Mouse (Mus musculus): ENCODE results near the gene Arih2.

Gene Arih2

GRCm38 (mm10) chr9:108579344-108579690 is 69.9 kb downstream of the Arih2 start:
- DNase-seq (ENCODE audit: low spot score): no peak

GRCm38 (mm10) chr9:108578545-108579343 is 70.4 kb downstream of the Arih2 start, which contains the start of gene Wdr6:
TSS of gene Wdr6 (minus strand) at chr9:108578739.
- peak; percentile 92 for DNase-seq (ENCODE audit: low spot score)

DNA sequence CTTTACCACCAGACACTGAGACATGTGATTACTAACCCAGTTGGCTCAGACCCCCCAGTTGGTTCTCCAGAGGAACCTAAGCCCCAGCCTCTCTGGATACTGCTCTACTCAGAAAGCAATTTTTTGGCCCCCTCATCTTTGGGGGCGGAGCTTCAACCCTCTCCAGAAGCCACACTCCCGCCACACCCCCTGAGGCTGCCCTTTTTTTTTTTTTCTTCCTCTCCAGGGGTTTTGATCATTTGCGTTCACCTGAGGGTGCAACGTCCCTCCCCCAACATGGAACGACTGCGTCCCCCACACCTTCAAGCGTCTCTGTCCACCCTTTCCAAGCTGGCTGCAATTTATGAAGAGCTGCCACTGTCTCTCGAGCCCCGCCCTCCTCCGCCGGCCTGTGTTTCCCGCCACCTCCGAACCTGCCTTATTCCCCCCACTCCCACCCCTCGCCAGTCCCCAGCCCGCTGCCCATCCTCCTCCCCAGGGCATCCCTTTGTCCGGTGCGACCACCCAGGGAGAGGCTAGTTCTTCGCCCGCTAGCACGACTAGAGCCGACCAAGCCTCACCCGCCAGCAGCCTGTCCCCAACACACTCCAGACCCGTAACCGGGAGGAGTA is 71.1 kb downstream of the Arih2 start:
- no peak for DNase-seq (ENCODE audit: low spot score)

DNA sequence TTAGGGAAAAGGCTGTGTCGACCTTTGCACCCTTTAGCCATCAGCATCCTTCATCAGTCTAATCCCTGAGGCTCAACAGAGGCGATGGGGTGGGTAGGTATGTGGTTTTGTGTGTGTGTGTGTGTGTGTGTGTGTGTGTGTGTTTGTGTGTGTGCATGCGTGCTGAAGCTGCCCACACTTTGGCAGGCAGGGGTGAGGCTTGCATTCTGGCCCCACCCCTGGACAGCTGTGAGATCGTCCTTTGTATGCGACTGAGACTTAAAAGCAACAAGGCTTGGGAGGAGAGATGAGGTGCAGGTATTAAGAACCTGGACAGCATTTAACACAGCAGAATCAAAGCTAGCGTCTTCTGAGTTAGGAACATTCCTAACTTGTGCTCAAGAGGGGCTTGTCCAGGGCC is 72.2 kb downstream of the Arih2 start:
- no peak for DNase-seq (ENCODE audit: low spot score)

- no peak for DNase-seq (ENCODE audit: low spot score)
These were observed 73.6 kb downstream of the Arih2 start for GRCm38 (mm10) chr9:108575321-108576297.

GRCm38 (mm10) chr9:108574921-108575320 is 74.3 kb downstream of the Arih2 start:
- DNase-seq (ENCODE audit: low spot score): peak; percentile 8

GRCm38 (mm10) chr9:108573774-108574690 is 75.2 kb downstream of the Arih2 start:
- peak; percentile 57 for DNase-seq (ENCODE audit: low spot score)

- no peak for DNase-seq (ENCODE audit: low spot score)
These were observed 76.9 kb downstream of the Arih2 start for GRCm38 (mm10) chr9:108572321-108572720.

GRCm38 (mm10) chr9:108571401-108571973 is 77.7 kb downstream of the Arih2 start:
- peak; percentile 12 for DNase-seq (ENCODE audit: low spot score)

DNA sequence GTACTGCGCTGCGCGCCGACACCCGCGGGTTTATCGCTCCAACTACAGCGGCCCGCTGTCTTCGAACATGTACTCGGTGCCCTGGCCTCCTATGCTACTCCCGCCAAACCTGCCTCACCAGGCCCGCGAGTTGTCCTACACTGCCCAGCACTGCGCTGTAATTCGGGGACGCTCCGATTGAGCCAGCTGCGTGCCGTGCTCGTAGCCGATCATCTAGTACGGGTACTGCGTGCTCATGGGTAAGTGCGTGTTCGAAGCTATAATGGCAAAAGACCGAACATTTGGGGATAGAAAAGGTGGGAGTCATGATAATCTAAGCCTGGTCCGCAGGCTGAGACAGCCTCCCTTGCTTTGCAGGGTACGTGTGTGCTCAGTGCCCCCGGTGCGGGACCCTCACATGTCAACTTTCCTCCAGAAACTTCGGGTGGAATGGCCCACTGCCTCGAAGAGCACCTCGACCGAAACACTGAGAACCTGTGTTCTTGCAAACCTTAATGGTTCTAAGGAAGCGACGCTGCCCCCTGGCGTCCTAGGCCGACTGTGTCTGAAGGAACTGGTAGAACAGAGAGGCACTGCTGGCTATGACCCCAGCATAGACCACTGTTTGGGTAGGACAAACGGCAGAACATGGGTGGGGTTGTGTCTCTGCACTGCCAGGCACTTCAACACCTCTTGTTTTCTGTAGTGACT is 78.8 kb downstream of the Arih2 start:
- peak; percentile 81 for DNase-seq (ENCODE audit: low spot score)

DNA sequence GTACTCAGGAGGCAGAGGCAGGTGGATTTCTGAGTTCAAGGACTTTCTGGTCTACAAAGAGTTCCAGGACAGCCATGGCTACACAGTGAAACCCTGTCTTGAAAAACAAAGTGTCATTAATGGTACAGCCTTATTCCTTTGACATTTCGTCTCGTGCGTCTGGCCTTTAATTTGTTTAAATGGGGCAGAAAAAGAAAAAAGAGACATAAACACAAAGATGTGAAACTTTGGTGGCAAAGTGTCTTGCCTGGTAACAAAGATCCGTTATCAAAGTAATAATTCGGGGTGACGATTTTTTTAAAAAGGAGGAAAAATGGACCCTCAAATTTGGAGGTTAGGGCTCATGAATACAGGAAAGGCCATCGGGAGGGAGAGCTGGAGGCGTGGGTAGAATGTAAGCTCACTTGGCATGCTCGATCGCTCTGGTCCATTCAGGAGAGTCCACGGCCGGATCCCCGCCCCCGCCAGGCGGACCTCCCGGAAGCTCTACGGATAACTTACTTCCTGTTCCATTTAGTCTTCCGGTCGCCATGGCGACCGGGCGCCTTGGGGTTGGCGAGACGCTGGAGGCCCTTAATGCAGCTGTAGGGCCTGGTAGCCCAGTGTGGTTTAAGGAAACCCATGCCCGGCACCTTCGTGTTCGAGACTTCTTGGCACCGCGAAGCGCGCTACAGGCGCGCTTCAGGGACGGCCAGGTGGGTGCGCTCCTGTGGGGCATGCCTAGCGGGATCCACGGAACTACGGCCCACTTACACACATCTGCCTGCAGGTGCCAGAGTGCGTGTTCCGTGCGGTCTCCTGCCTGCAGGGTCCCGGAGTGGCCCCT is 79.6 kb downstream of the Arih2 start, which contains the start of gene Dalrd3:
Dalrd3 (plus strand) TSS at position 506 of the 826 bp plus-strand sequence.
- DNase-seq (ENCODE audit: low spot score): peak; percentile 93

DNA sequence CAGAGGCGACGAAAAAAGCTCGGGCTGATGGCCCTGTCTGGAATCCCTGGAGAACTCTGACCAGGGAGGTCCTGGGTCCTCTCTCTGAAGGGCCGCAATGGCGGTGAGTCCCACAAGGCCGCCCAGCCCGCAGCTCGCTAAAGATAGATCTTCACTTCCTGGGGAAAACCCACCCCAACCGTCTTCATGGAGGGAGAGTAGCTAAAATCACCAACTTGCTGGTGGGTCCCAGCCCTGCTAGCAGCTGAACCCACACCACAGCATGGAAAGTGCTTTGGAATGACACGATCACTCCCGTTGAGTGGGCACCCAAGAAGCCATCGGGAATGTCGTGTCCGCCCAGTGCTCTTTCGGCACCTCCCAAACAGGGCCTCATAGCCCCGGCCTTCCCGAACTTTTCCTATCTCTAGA is 80.7 kb downstream of the Arih2 start:
- peak; percentile 18 for DNase-seq (ENCODE audit: low spot score)

DNA sequence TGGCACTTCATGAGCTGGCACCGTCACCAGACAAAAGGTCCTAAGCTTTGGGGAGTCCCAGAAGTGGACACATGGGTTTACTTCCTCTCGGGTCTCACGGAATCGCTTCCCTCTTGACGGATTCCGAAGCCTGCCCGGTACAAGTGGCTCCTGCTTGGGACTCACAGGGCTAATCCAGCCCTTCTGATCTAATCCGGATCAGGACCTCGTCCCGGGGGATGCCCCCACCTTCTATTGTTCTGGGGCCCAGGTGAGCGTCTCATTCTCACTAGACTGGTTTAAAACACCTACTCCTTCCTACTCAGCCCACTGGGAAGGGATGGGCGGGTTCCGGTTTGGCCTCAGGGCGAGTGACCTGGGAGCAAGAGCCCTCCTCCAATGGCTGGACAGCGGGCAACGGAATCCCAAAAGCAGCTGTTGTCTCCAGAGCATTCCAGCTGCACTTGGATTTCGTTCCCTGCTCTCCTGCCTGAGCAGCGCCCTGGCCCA is 81.2 kb downstream of the Arih2 start:
- DNase-seq (ENCODE audit: low spot score): no peak

DNA sequence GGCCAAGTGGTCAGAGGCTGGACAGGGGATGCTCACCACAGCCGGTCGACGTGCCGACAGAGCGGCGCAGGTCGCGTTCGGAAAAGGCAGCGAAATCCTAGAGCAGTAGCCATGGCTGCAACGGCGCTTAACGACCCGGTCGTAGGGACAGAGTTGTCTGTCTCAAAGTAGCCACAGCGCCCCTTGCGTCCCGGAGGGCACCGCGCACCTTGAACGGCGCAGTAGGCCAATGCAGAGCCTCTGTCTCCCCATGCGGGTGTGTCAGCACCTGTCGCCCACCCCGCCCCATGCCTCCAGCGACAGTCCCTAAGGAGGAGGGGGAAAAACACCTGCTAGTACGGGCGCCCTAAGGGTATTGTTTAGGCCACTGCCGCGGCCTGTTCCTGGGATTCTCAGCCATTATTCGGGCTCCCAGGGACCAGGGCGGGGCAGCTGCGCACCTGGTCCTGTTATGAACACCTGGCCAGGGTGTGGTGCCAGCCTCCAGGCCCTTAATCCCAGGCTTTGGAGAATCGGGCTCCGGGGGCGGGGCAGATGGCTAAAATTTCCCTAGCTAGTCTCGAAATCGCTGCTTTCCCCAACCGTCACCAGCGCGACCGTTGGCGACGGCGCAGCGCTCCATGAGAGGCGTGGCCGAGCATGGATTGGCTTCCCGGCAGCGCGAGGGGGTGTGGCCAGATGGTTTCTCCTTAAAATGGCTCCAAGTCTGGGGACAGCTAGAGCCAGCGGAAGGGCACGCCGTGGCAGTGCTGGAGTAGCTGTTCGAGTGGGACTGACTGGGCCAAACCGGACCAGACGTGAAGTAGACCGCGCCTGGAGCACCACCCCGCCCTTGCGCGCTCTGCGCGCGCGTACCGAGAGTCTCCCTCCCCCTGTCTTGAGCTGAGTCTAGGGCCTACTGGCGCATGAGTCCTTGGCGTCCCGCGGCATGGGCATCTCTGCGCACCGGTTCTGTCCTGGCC is 82.1 kb downstream of the Arih2 start, which contains the start of gene Ndufaf3:
Ndufaf3 (minus strand) TSS at position 620 of the 962 bp plus-strand sequence.
- peak; percentile 96 for DNase-seq (ENCODE audit: low spot score)

DNA sequence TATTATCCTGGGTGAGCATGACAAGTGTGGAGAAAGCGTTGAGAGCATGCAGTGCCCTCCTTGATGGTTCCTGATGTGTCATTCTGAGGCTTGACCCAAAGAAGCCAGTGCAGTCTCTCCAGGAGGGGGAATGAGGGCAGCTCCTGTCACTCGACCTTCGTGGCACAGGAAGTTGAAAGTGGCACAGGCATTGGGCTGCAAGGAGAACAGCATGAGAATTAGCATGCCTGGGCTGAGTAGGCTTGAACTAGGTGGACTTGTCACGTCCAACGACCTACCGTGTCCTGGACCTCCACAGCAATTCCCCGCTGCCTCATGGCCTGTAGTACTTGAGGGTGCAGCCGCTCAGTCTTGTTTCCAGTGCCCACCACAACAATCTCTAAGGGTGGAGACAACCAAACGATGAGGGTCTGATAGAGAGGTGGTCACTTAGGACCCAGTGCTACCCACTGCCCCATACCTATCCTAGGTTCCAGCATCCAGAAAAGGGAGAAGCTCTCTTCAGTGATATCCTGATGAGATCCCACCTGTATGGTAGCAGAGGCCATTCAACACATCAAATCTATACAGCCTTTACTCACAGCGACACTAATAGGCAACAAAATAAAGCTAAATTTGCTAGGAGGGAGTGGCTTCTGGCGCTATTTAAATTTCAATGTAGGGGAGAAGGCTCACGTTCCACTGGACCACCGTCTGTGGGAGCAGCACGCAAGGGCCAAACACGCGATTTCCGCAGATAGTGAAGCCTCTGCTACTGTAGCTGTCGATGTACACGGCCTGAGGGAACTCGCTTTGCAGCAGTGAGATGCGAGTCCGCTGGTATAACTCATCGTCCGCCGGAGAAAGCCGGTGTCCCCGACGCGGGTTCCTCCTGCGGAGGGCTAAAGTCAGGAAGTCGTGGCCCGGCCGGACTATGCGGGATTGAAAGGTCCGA is 83.0 kb downstream of the Arih2 start:
- peak; percentile 16 for DNase-seq (ENCODE audit: low spot score)

DNA sequence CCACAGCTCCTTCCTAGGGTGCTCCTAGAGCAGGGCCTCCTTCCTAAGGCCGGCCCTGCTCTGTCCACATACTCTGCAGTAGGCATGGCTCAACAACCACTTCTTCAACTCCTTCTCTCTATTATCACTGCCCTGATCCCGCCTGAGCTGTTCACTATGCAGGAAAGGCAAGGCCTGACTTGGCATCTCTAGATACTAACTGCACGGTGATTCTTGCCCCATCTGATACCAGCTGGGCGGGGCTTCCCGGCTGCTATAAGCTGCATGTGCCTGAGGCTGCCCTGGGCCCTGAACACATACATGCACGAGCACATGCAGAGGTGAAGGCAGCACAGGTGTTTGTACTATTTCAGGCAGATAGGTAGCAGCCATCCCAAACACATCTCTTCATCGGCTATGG is 85.1 kb downstream of the Arih2 start:
- DNase-seq (ENCODE audit: low spot score): no peak

DNA sequence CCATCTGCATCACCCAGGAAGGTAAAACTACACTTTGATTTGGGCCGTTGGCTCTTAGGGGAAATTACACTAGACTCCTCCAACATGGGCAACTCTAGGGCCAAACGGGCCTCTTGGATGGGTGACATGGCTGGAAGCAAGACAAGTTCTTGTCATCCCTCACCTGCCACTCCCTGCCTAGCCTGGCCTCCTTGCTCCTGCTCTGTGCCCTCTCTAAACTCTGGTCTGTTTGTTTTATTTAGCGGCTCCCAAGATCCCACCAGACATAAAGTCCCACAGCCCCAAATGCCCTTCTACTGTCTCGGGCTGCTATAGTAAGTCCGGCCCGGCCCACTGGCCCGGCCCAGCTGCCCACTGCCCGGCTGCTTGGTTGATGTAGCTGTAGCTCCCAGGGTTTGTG is 85.5 kb downstream of the Arih2 start:
- peak; percentile 11 for DNase-seq (ENCODE audit: low spot score)
